Mouse (Mus musculus) kidney, postnatal 25 days (tissue): ENCODE results near the gene Prkag2.

Experiments used
- DNase-seq, 2 experiments: peaks; one replicate each; pipeline ENCODE4 v3.0.0; 2021; ENCODE audit warnings: mixed read lengths in 2 of 2

Gene Prkag2

GRCm38 (mm10) chr5:25046762-25047161, 53.7 kb downstream of the Prkag2 start:
- DNase-seq, result no peak

GRCm38 (mm10) chr5:25044007-25044406, 56.4 kb downstream of the Prkag2 start:
- no peak for DNase-seq

GRCm38 (mm10) chr5:25041947-25042346, 58.5 kb downstream of the Prkag2 start:
- DNase-seq, result no peak

- DNase-seq, result peak; percentile 52 to 55
Measured at GRCm38 (mm10) chr5:25041307-25041706, 59.1 kb downstream of the Prkag2 start.

GRCm38 (mm10) chr5:25040903-25041302, 59.5 kb downstream of the Prkag2 start:
- DNase-seq, result no peak

GRCm38 (mm10) chr5:25038827-25039226, 61.6 kb downstream of the Prkag2 start:
- peak in 1 of 2 experiments; percentile 60 for DNase-seq

- no peak for DNase-seq
Measured at GRCm38 (mm10) chr5:25035391-25035790, 65.1 kb downstream of the Prkag2 start.

- DNase-seq, result no peak
Measured at GRCm38 (mm10) chr5:25031456-25031856, 69.0 kb downstream of the Prkag2 start.

GRCm38 (mm10) chr5:25031037-25031436, 69.4 kb downstream of the Prkag2 start:
- DNase-seq, result no peak

GRCm38 (mm10) chr5:25030276-25030681, 70.2 kb downstream of the Prkag2 start:
- DNase-seq, result no peak

GRCm38 (mm10) chr5:25027673-25028072, 72.8 kb downstream of the Prkag2 start:
- no peak for DNase-seq

GRCm38 (mm10) chr5:25025309-25026019, 75.0 kb downstream of the Prkag2 start:
- peak; percentile 25 to 62 for DNase-seq

- DNase-seq, result peak in 1 of 2 experiments; percentile 68
Measured at GRCm38 (mm10) chr5:25022904-25023303, 77.5 kb downstream of the Prkag2 start.

- DNase-seq, result no peak
Measured at GRCm38 (mm10) chr5:25019221-25019620, 81.2 kb downstream of the Prkag2 start.

GRCm38 (mm10) chr5:25012134-25012533, 88.3 kb downstream of the Prkag2 start:
- DNase-seq, result peak in 1 of 2 experiments; percentile 23

- DNase-seq, result peak; percentile 86 to 92
Measured at GRCm38 (mm10) chr5:25011019-25011485, 89.4 kb downstream of the Prkag2 start.

GRCm38 (mm10) chr5:25010438-25010892, 90.0 kb downstream of the Prkag2 start:
- DNase-seq, result peak; percentile 81 to 85

- DNase-seq, result no peak
Measured at GRCm38 (mm10) chr5:25009770-25010169, 90.7 kb downstream of the Prkag2 start.

- no peak for DNase-seq
Measured at GRCm38 (mm10) chr5:25008966-25009365, 91.5 kb downstream of the Prkag2 start.

GRCm38 (mm10) chr5:25006848-25007247, 93.6 kb downstream of the Prkag2 start:
- DNase-seq, result peak; percentile 91 to 92

GRCm38 (mm10) chr5:25005532-25006129, 94.8 kb downstream of the Prkag2 start:
- no peak for DNase-seq

GRCm38 (mm10) chr5:25001391-25001794, 99.0 kb downstream of the Prkag2 start:
- DNase-seq, result no peak

- DNase-seq, result no peak
Measured at GRCm38 (mm10) chr5:24999351-24999750, 101.1 kb downstream of the Prkag2 start.

GRCm38 (mm10) chr5:24995576-24996100, 104.8 kb downstream of the Prkag2 start:
- peak; percentile 67 to 87 for DNase-seq
